ENCODE assay signal across 18 mouse cellular contexts in the genomic region with DNA sequence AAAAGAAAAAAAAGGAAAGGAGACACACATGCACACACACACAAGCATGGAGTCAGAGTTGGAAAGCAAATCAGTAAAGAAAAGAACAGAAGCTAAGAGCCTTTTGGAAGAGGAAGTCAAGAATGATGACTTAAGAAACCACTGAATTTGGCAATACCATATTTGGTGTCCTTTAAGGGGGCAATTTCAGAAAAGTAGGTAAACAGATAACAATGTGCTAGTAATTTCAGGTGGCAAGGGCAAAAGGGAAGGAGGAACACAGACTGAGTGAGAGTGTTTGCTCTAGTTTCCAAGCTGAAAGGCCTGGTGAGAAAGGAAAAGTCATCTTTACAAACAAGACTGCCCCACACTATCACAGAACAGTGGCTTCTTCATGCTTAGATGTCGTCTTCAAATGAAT. TPM values are rescaled to one million over a fixed set of nuclear protein-coding genes. Genes with fewer than 3 reads are reported as not detected.
DNase-seq lines count a peak whose midpoint lies in the region; ATAC-seq and TF ChIP-seq lines count a peak whose summit lies in the region.
"Had no signal": no experiment of that assay in that cellular context is flagged by ENCODE, and none has a peak within 500 bp of the region (broad histone marks: within the 10 kb centered on the region; RNA-seq: fewer than 3 reads in every experiment).

No protein-coding gene starts in this region.

- peak overlapping the region; percentile 1; the same call in 1 of the 2 replicates for H3K4me2 ChIP-seq in liver, postnatal 0 days (ENCODE audit: low read depth, low read length)
- H3K4me2 ChIP-seq: forebrain, embryonic 13.5 days; lung, embryonic 14.5 days; midbrain, embryonic 15.5 days had no signal

- no peak for TF ChIP-seq POLR2A in thymus, adult 2 months (IDR thresholded peaks at IDR 0.05; ENCODE audit: control insufficient read depth, extremely low read depth, insufficient read depth, low read length, poor library complexity)

- H3K9ac ChIP-seq in liver, postnatal 0 days (replicated peaks), result no peak overlapping the region
- H3K9ac ChIP-seq: forebrain, embryonic 13.5 days; lung, embryonic 14.5 days; midbrain, embryonic 15.5 days had no signal

- intact Hi-C loops in gastrocnemius, adult 2 months (cut with DNase I), result no loop called here

- no peaks in the 10 kb centered on the region for H3K9me3 ChIP-seq in liver, postnatal 0 days (ENCODE audit: low read length)
- H3K9me3 ChIP-seq: forebrain, embryonic 13.5 days; midbrain, embryonic 15.5 days had no signal

- DNase-seq in gastrocnemius, adult 2 months, result no peak
- no peak for DNase-seq in gastrocnemius, postnatal 10 days
- DNase-seq in thymus, adult 2 months, result no peak
- DNase-seq in thymus, postnatal 25 days, result no peak
- DNase-seq in liver, postnatal 0 days, result no peak
- DNase-seq in splenic B cell, adult 2 months (ENCODE audit: low read depth, low spot score), result peak; percentile 37
- DNase-seq in layer of hippocampus, adult 11-12 months (ENCODE audit: low spot score), result no peak
- no peak for DNase-seq in adrenal gland, adult 2 months
- DNase-seq: adrenal gland, postnatal 25 days; cerebellum, postnatal 25 days; heart, postnatal 4 days; kidney, postnatal 4 days; lung, embryonic 14.5 days; right cerebral cortex, adult 18-20 months; thymus, postnatal 36 days had no signal

- 8% methylated on average over 1 of the region's 1 CpGs for WGBS in thymus, adult 2 months
- 46% methylated on average over 1 of the region's 1 CpGs for WGBS in liver, postnatal 0 days (ENCODE audit: insufficient replicate concordance)

- H3K27ac ChIP-seq in gastrocnemius, adult 2 months, result peak overlapping the region; percentile 69
- peak overlapping the region; percentile 58 for H3K27ac ChIP-seq in thymus, adult 2 months (ENCODE audit: control insufficient read depth, insufficient read depth, low read length)
- peak overlapping the region; percentile 63 for H3K27ac ChIP-seq in liver, postnatal 0 days (ENCODE audit: low read depth)
- H3K27ac ChIP-seq: forebrain, embryonic 13.5 days; hindbrain, postnatal 0 days; midbrain, embryonic 15.5 days had no signal

- H3K4me1 ChIP-seq in thymus, adult 2 months (replicated peaks; ENCODE audit: control insufficient read depth, insufficient read depth, low read length), result peaks cover 22% of the 10 kb centered on the region
- H3K4me1 ChIP-seq in liver, postnatal 0 days (ENCODE audit: insufficient read depth), result peaks cover 27% of the 10 kb centered on the region

- no peak overlapping the region for H3K4me3 ChIP-seq in gastrocnemius, adult 2 months
- no peak overlapping the region for H3K4me3 ChIP-seq in thymus, adult 2 months (ENCODE audit: control insufficient read depth, insufficient read depth, low read length)
- no peak overlapping the region for H3K4me3 ChIP-seq in liver, postnatal 0 days (ENCODE audit: low read depth, low read length)
- H3K4me3 ChIP-seq: forebrain, embryonic 13.5 days; midbrain, embryonic 15.5 days had no signal

- no peaks in the 10 kb centered on the region for H3K36me3 ChIP-seq in thymus, adult 2 months (ENCODE audit: control insufficient read depth, insufficient read depth, low read length)
- peaks cover 15% of the 10 kb centered on the region; the same call in 1 of the 2 replicates for H3K36me3 ChIP-seq in liver, postnatal 0 days (replicated peaks; ENCODE audit: insufficient read depth, low read length)
- H3K36me3 ChIP-seq in splenic B cell, adult 2 months (ENCODE audit: control insufficient read depth, insufficient read depth, low read length, poor library complexity, severe bottlenecking), result no peaks in the 10 kb centered on the region

- no peak for ATAC-seq in liver, postnatal 0 days
- ATAC-seq: forebrain, embryonic 13.5 days; hindbrain, postnatal 0 days; midbrain, embryonic 15.5 days had no signal

- H3K27me3 ChIP-seq in thymus, adult 2 months (ENCODE audit: control insufficient read depth, insufficient read depth, low read length), result no peaks in the 10 kb centered on the region
- H3K27me3 ChIP-seq in liver, postnatal 0 days (ENCODE audit: insufficient read depth, low read length), result no peaks in the 10 kb centered on the region
- no peaks in the 10 kb centered on the region for H3K27me3 ChIP-seq in splenic B cell, adult 2 months (ENCODE audit: control insufficient read depth, insufficient read depth, low read length, poor library complexity, severe bottlenecking)
- H3K27me3 ChIP-seq: forebrain, embryonic 13.5 days; midbrain, embryonic 15.5 days had no signal

- no peak for TF ChIP-seq EP300 in liver, postnatal 0 days (IDR thresholded peaks at IDR 0.05; ENCODE audit: low read depth)

- TF ChIP-seq CTCF in gastrocnemius, adult 2 months (IDR thresholded peaks at IDR 0.05), result no peak
- TF ChIP-seq CTCF in thymus, adult 2 months (IDR thresholded peaks at IDR 0.05; ENCODE audit: borderline replicate concordance, control insufficient read depth, extremely low read depth, insufficient read depth, low read length, poor library complexity), result no peak
- TF ChIP-seq CTCF in liver, postnatal 0 days (IDR thresholded peaks at IDR 0.05; ENCODE audit: low read depth), result no peak

RNA-seq across cellular contexts. Expression of gene Maml1, which starts 5.7 kb away (rescaled TPM):
- total RNA-seq in gastrocnemius, adult 2 months (2021), result 1 to 10 TPM; 6.6 to 7.1 TPM
- 10 to 100 TPM; 11.7 to 13.9 TPM for total RNA-seq in gastrocnemius, postnatal 10 days (2021)
- 35.3 and 41.4 TPM in 2 replicates for polyA plus RNA-seq in thymus, adult 2 months (2012; rRNA removed)
- 1.6 TPM in 2 replicates for polyA plus RNA-seq in liver, postnatal 0 days (2015; fragmentation: Nextera tagmentation; extraction: Ambion mirVana)
- 10 to 100 TPM; 20.8 to 27.8 TPM for total RNA-seq in adrenal gland, adult 2 months (2021)
- polyA plus RNA-seq in adrenal gland, adult 2 months (2012; rRNA removed), result 24.8 and 26.8 TPM in 2 replicates

RNA-seq across cellular contexts. Expression of gene Canx, which starts 39.0 kb away (rescaled TPM):
- 100 to 1,000 TPM in 1 of 2 experiments, 10 to 100 TPM in 1; 94.2 to 123 TPM for total RNA-seq in gastrocnemius, adult 2 months (2021)
- 100 to 1,000 TPM; 146 to 173 TPM for total RNA-seq in gastrocnemius, postnatal 10 days (2021)
- 43.1 and 44.3 TPM in 2 replicates for polyA plus RNA-seq in thymus, adult 2 months (2012; rRNA removed)
- polyA plus RNA-seq in liver, postnatal 0 days (2015; fragmentation: Nextera tagmentation; extraction: Ambion mirVana), result 125 and 130 TPM in 2 replicates
- 100 to 1,000 TPM; 479 to 498 TPM for total RNA-seq in adrenal gland, adult 2 months (2021)
- 13.9 and 19.7 TPM in 2 replicates for polyA plus RNA-seq in adrenal gland, adult 2 months (2012; rRNA removed)

RNA-seq across cellular contexts. Expression of gene Ltc4s, which starts 48.0 kb away (rescaled TPM):
- total RNA-seq in gastrocnemius, adult 2 months (2021), result 1 to 10 TPM; 2.1 to 3.2 TPM
- total RNA-seq in gastrocnemius, postnatal 10 days (2021), result 1 to 10 TPM; 2.3 to 3.9 TPM
- 34.4 and 46.9 TPM in 2 replicates for polyA plus RNA-seq in thymus, adult 2 months (2012; rRNA removed)
- polyA plus RNA-seq in liver, postnatal 0 days (2015; fragmentation: Nextera tagmentation; extraction: Ambion mirVana), result 0.68 and 0.89 TPM in 2 replicates
- total RNA-seq in adrenal gland, adult 2 months (2021), result 10 to 100 TPM; 17.0 to 21.6 TPM
- 83.6 and 186 TPM in 2 replicates for polyA plus RNA-seq in adrenal gland, adult 2 months (2012; rRNA removed)
